Mouse (Mus musculus): ENCODE data around the gene Ptpn3. TPM values are rescaled to one million over a fixed set of nuclear protein-coding genes. Genes with fewer than 3 reads are reported as not detected.
A peak's percentile ranks its signal among the peaks of the same experiment; 100 is the strongest.

The Ptpn3 gene
- 7.4 and 9.7 TPM in 2 replicates for polyA plus RNA-seq (2014; fragmentation: Nextera tagmentation; extraction: Ambion mirVana)

GRCm38 (mm10) chr4:57301410-57302313, at the start of gene Ptpn3:
Ptpn3 (minus strand) TSS chr4:57301837.
- Histone ChIP-seq H3K4me1 (replicated peaks; ENCODE audit: control insufficient read depth, insufficient read depth, low read length) (peaks cover 23% of the 10 kb centered on the region; the same call in 1 of the 2 replicates), H3K9ac (ENCODE audit: low read length) (peak within 1 kb of the TSS; percentile 38), H3K4me2 (ENCODE audit: low read length) (peak within 1 kb of the TSS; percentile 74), H3K9me3 (ENCODE audit: control insufficient read depth, low read length) (no peaks in the 10 kb centered on the region), H3K27ac (ENCODE audit: low read depth) (peak within 1 kb of the TSS; percentile 82), H3K27me3 (replicated peaks; ENCODE audit: control insufficient read depth, insufficient read depth, low read length) (0 out of 2 replicates have a peak, but pooled peaks cover 8% of the 10 kb centered on the region), H3K36me3 (ENCODE audit: control insufficient read depth, insufficient read depth, low read length) (no peaks in the 10 kb centered on the region), H3K4me3 (ENCODE audit: low read depth, low read length) (peak within 1 kb of the TSS; percentile 77)
- ATAC-seq (replicated peaks; ENCODE audit: low FRiP score, low TSS enrichment, low read depth) = peak; percentile 88
- WGBS = under 1% methylated on average over 42 of the region's 42 CpGs
- DNase-seq (ENCODE audit: low spot score) = peak; percentile 92

GRCm38 (mm10) chr4:57350541-57350940, 48.9 kb upstream of the Ptpn3 start:
- no peaks in the 10 kb centered on the region for H3K36me3 ChIP-seq (ENCODE audit: control insufficient read depth, insufficient read depth, low read length)
- ATAC-seq (replicated peaks; ENCODE audit: low FRiP score, low TSS enrichment, low read depth) = no peak
- 0 out of 2 replicates have a peak, but pooled peaks cover 3% of the 10 kb centered on the region for H3K9me3 ChIP-seq (ENCODE audit: control insufficient read depth, low read length)

GRCm38 (mm10) chr4:57343996-57344395, 42.4 kb upstream of the Ptpn3 start:
- no peaks in the 10 kb centered on the region for H3K27me3 ChIP-seq (replicated peaks; ENCODE audit: control insufficient read depth, insufficient read depth, low read length)
- no peak for ATAC-seq (replicated peaks; ENCODE audit: low FRiP score, low TSS enrichment, low read depth)
- H3K9ac ChIP-seq (ENCODE audit: low read length) = no peak overlapping the region
- 0 out of 2 replicates have a peak, but pooled peaks cover 6% of the 10 kb centered on the region for H3K9me3 ChIP-seq (ENCODE audit: control insufficient read depth, low read length)
- no peaks in the 10 kb centered on the region for H3K36me3 ChIP-seq (ENCODE audit: control insufficient read depth, insufficient read depth, low read length)
- no peak overlapping the region for H3K4me2 ChIP-seq (ENCODE audit: low read length)
- H3K27ac ChIP-seq (ENCODE audit: low read depth) = no peak overlapping the region
- no peak for DNase-seq (ENCODE audit: low spot score)
- no peak overlapping the region for H3K4me3 ChIP-seq (ENCODE audit: low read depth, low read length)
- H3K4me1 ChIP-seq (replicated peaks; ENCODE audit: control insufficient read depth, insufficient read depth, low read length) = no peaks in the 10 kb centered on the region
- 97% methylated on average over 7 of the region's 7 CpGs for WGBS

More at GRCm38 (mm10) chr4:57350541-57350940, 48.9 kb upstream of the Ptpn3 start:
- Histone ChIP-seq H3K4me3 (ENCODE audit: low read depth, low read length) (no peak overlapping the region), H3K4me1 (replicated peaks; ENCODE audit: control insufficient read depth, insufficient read depth, low read length) (no peaks in the 10 kb centered on the region), H3K9ac (ENCODE audit: low read length) (no peak overlapping the region), H3K27ac (ENCODE audit: low read depth) (no peak overlapping the region), H3K4me2 (ENCODE audit: low read length) (no peak overlapping the region), H3K27me3 (replicated peaks; ENCODE audit: control insufficient read depth, insufficient read depth, low read length) (no peaks in the 10 kb centered on the region)
- 85% methylated on average over 2 of the region's 2 CpGs for WGBS
- no peak for DNase-seq (ENCODE audit: low spot score)

- Histone ChIP-seq H3K4me3 (ENCODE audit: low read depth, low read length) (no peak overlapping the region), H3K27ac (ENCODE audit: low read depth) (no peak overlapping the region), H3K36me3 (ENCODE audit: control insufficient read depth, insufficient read depth, low read length) (no peaks in the 10 kb centered on the region), H3K9ac (ENCODE audit: low read length) (no peak overlapping the region), H3K9me3 (ENCODE audit: control insufficient read depth, low read length) (0 out of 2 replicates have a peak, but pooled peaks cover 3% of the 10 kb centered on the region), H3K4me2 (ENCODE audit: low read length) (no peak overlapping the region), H3K4me1 (replicated peaks; ENCODE audit: control insufficient read depth, insufficient read depth, low read length) (0 out of 2 replicates have a peak, but pooled peaks cover 2% of the 10 kb centered on the region), H3K27me3 (replicated peaks; ENCODE audit: control insufficient read depth, insufficient read depth, low read length) (no peaks in the 10 kb centered on the region)
- DNase-seq (ENCODE audit: low spot score) (no peak), ATAC-seq (replicated peaks; ENCODE audit: low FRiP score, low TSS enrichment, low read depth) (no peak)
- 68% methylated on average over 17 of the region's 17 CpGs for WGBS
These were observed 37.3 kb upstream of the Ptpn3 start for GRCm38 (mm10) chr4:57338923-57339322.

GRCm38 (mm10) chr4:57338061-57338460, 36.4 kb upstream of the Ptpn3 start:
- Histone ChIP-seq H3K27me3 (replicated peaks; ENCODE audit: control insufficient read depth, insufficient read depth, low read length) (no peaks in the 10 kb centered on the region), H3K27ac (ENCODE audit: low read depth) (no peak overlapping the region), H3K4me2 (ENCODE audit: low read length) (no peak overlapping the region), H3K9ac (ENCODE audit: low read length) (no peak overlapping the region), H3K36me3 (ENCODE audit: control insufficient read depth, insufficient read depth, low read length) (no peaks in the 10 kb centered on the region), H3K4me3 (ENCODE audit: low read depth, low read length) (no peak overlapping the region), H3K9me3 (ENCODE audit: control insufficient read depth, low read length) (0 out of 2 replicates have a peak, but pooled peaks cover 3% of the 10 kb centered on the region), H3K4me1 (replicated peaks; ENCODE audit: control insufficient read depth, insufficient read depth, low read length) (0 out of 2 replicates have a peak, but pooled peaks cover 2% of the 10 kb centered on the region)
- ATAC-seq (replicated peaks; ENCODE audit: low FRiP score, low TSS enrichment, low read depth) = no peak
- 77% methylated on average over 9 of the region's 9 CpGs for WGBS
- no peak for DNase-seq (ENCODE audit: low spot score)

GRCm38 (mm10) chr4:57335000-57335666, 33.5 kb upstream of the Ptpn3 start:
- Histone ChIP-seq H3K27ac (ENCODE audit: low read depth) (no peak overlapping the region), H3K4me3 (ENCODE audit: low read depth, low read length) (no peak overlapping the region), H3K9ac (ENCODE audit: low read length) (no peak overlapping the region), H3K9me3 (ENCODE audit: control insufficient read depth, low read length) (no peaks in the 10 kb centered on the region), H3K27me3 (replicated peaks; ENCODE audit: control insufficient read depth, insufficient read depth, low read length) (no peaks in the 10 kb centered on the region), H3K36me3 (ENCODE audit: control insufficient read depth, insufficient read depth, low read length) (no peaks in the 10 kb centered on the region), H3K4me2 (ENCODE audit: low read length) (no peak overlapping the region), H3K4me1 (replicated peaks; ENCODE audit: control insufficient read depth, insufficient read depth, low read length) (0 out of 2 replicates have a peak, but pooled peaks cover 2% of the 10 kb centered on the region)
- DNase-seq (ENCODE audit: low spot score) (no peak), ATAC-seq (replicated peaks; ENCODE audit: low FRiP score, low TSS enrichment, low read depth) (no peak)
- 63% methylated on average over 9 of the region's 9 CpGs for WGBS

- no peaks in the 10 kb centered on the region for H3K36me3 ChIP-seq (ENCODE audit: control insufficient read depth, insufficient read depth, low read length)
- no peak overlapping the region for H3K9ac ChIP-seq (ENCODE audit: low read length)
- DNase-seq (ENCODE audit: low spot score) = no peak
- H3K27ac ChIP-seq (ENCODE audit: low read depth) = no peak overlapping the region
- ATAC-seq (replicated peaks; ENCODE audit: low FRiP score, low TSS enrichment, low read depth) = no peak
- 0 out of 2 replicates have a peak, but pooled peaks cover 2% of the 10 kb centered on the region for H3K4me1 ChIP-seq (replicated peaks; ENCODE audit: control insufficient read depth, insufficient read depth, low read length)
- H3K4me3 ChIP-seq (ENCODE audit: low read depth, low read length) = no peak overlapping the region
- no peaks in the 10 kb centered on the region for H3K27me3 ChIP-seq (replicated peaks; ENCODE audit: control insufficient read depth, insufficient read depth, low read length)
- 71% methylated on average over 12 of the region's 12 CpGs for WGBS
- H3K9me3 ChIP-seq (ENCODE audit: control insufficient read depth, low read length) = no peaks in the 10 kb centered on the region
- no peak overlapping the region for H3K4me2 ChIP-seq (ENCODE audit: low read length)
These were observed 32.4 kb upstream of the Ptpn3 start for GRCm38 (mm10) chr4:57333926-57334548.

GRCm38 (mm10) chr4:57332511-57332910, 30.9 kb upstream of the Ptpn3 start:
- Histone ChIP-seq H3K27ac (ENCODE audit: low read depth) (no peak overlapping the region), H3K27me3 (replicated peaks; ENCODE audit: control insufficient read depth, insufficient read depth, low read length) (no peaks in the 10 kb centered on the region), H3K4me2 (ENCODE audit: low read length) (no peak overlapping the region), H3K4me1 (replicated peaks; ENCODE audit: control insufficient read depth, insufficient read depth, low read length) (no peaks in the 10 kb centered on the region), H3K9ac (ENCODE audit: low read length) (no peak overlapping the region), H3K36me3 (ENCODE audit: control insufficient read depth, insufficient read depth, low read length) (no peaks in the 10 kb centered on the region), H3K4me3 (ENCODE audit: low read depth, low read length) (no peak overlapping the region), H3K9me3 (ENCODE audit: control insufficient read depth, low read length) (no peaks in the 10 kb centered on the region)
- ATAC-seq (replicated peaks; ENCODE audit: low FRiP score, low TSS enrichment, low read depth) (no peak), DNase-seq (ENCODE audit: low spot score) (no peak)
- 80% methylated on average over 3 of the region's 3 CpGs for WGBS

Data from intestine, embryonic 14.5 days (tissue).